Mouse (Mus musculus) heart, embryonic 14.5 days (tissue): ENCODE data around the gene Olfr374. TPM values are rescaled to one million over a fixed set of nuclear protein-coding genes. Genes with fewer than 3 reads are reported as not detected.

Experiments
- ATAC-seq: fragments of 200-750 bp; cut with Nextera tagmentation; 2 replicates; pipeline ENCODE4 v1.8.0; 2017; ENCODE audit warnings: low read depth, moderate TSS enrichment; ENCODE audit not compliant: insufficient number of reproducible peaks, insufficient read depth, low FRiP score
- H3K27ac ChIP-seq, 2 experiments: fragments of 200-500 bp in 1 of 2; fragments of 300-500 bp in 1 of 2; sonication (generic) in 1 of 2; replicated peaks in 1 of 2; 2 replicates each; pipeline ENCODE4 v1.5.1; 2012 to 2014; ENCODE audit warnings: low read depth in 2 of 2, low read length in 2 of 2, control low read depth in 1 of 2, mild to moderate bottlenecking in 1 of 2, mixed read lengths in 1 of 2; ENCODE audit not compliant: control insufficient read depth in 1 of 2, insufficient read depth in 1 of 2
- H3K27me3 ChIP-seq: fragments of 300-500 bp; sonication (generic); 2 replicates; pipeline ENCODE4 v1.6.1; 2014; ENCODE audit warnings: mild to moderate bottlenecking, low read length, control low read depth; ENCODE audit not compliant: control insufficient read depth, insufficient read depth
- H3K36me3 ChIP-seq: fragments of 300-500 bp; sonication (generic); 2 replicates; pipeline ENCODE4 v1.6.1; 2014; ENCODE audit warnings: mild to moderate bottlenecking, control low read depth, low read length, mixed read lengths; ENCODE audit not compliant: control insufficient read depth, insufficient read depth
- H3K4me1 ChIP-seq, 2 experiments: fragments of 200-500 bp in 1 of 2; fragments of 300-500 bp in 1 of 2; sonication (generic) in 1 of 2; 2 replicates each; pipeline ENCODE4 v1.6.1; 2012 to 2014; ENCODE audit warnings: low read length in 2 of 2, control low read depth in 1 of 2, mixed read lengths in 1 of 2; ENCODE audit not compliant: control insufficient read depth in 2 of 2, insufficient read depth in 2 of 2
- H3K4me2 ChIP-seq: fragments of 300-500 bp; sonication (generic); 2 replicates; pipeline ENCODE4 v1.6.1; 2014; ENCODE audit warnings: mild to moderate bottlenecking, low read length
- H3K4me3 ChIP-seq, 2 experiments: fragments of 200-500 bp in 1 of 2; fragments of 300-500 bp in 1 of 2; sonication (generic) in 1 of 2; 2 replicates each; pipeline ENCODE4 v1.5.1; 2012 to 2014; ENCODE audit warnings: low read length in 2 of 2, mild to moderate bottlenecking in 2 of 2, control low read depth in 1 of 2, low read depth in 1 of 2, moderate library complexity in 1 of 2; ENCODE audit not compliant: control insufficient read depth in 1 of 2, insufficient read depth in 1 of 2
- H3K9ac ChIP-seq: fragments of 300-500 bp; sonication (generic); 2 replicates; pipeline ENCODE4 v1.6.1; 2014; ENCODE audit warnings: mild to moderate bottlenecking, low read length
- H3K9me3 ChIP-seq: fragments of 300-500 bp; sonication (generic); 2 replicates; pipeline ENCODE4 v1.6.1; 2016; ENCODE audit warnings: low read length, control low read depth; ENCODE audit not compliant: control insufficient read depth
- WGBS: fragments of 180-500 bp; shearing (Covaris S2); extraction: QIAGEN DNeasy Blood & Tissue Kit; methylation state at CpG from one replicate; pipeline ENCODE4 v1.1.7; 2014; 5-methylcytosine and 5-hydroxymethylcytosine counted together
- polyA plus RNA-seq: library from polyadenylated mRNA; unstranded; fragments of >200 nt; fragmentation: Nextera tagmentation; extraction: Ambion mirVana; gene quantifications from 2 replicates; pipeline ENCODE4 v1.2.1, GENCODE M21; 2014

Olfr374 gene
- polyA plus RNA-seq, 1 experiment from 2014 or later = not detected

- Histone ChIP-seq H3K27ac (peak overlapping the region; percentile 50 to 63), H3K4me2 (no peak overlapping the region), H3K9me3 (no peaks in the 10 kb centered on the region), H3K27me3 (no peaks in the 10 kb centered on the region), H3K9ac (no peak overlapping the region), H3K4me1 (peaks cover 14 to 24% of the 10 kb centered on the region in 2 experiments), H3K36me3 (no peaks in the 10 kb centered on the region), H3K4me3 (no peak overlapping the region)
- 68% methylated on average over 2 of the region's 2 CpGs for WGBS
- ATAC-seq = no peak
Measured at GRCm38 (mm10) chr8:72131251-72131650, 24.4 kb downstream of the Olfr374 start.

- ATAC-seq = no peak
- WGBS = 83% methylated on average over 2 of the region's 2 CpGs
- no peak overlapping the region for H3K9ac ChIP-seq
Measured at GRCm38 (mm10) chr8:72131901-72132300, 25.1 kb downstream of the Olfr374 start.

GRCm38 (mm10) chr8:72132417-72132816, 25.6 kb downstream of the Olfr374 start:
- Histone ChIP-seq H3K36me3 (no peaks in the 10 kb centered on the region), H3K4me2 (no peak overlapping the region), H3K4me3 (no peak overlapping the region), H3K9me3 (no peaks in the 10 kb centered on the region), H3K27me3 (no peaks in the 10 kb centered on the region), H3K4me1 (peaks cover 15 to 31% of the 10 kb centered on the region in 2 experiments), H3K27ac (peak overlapping the region in 1 of 2 experiments; percentile 95; a peak in 2 of 4 replicates), H3K9ac (no peak overlapping the region)
- WGBS = 76% methylated on average over 1 of the region's 1 CpGs
- ATAC-seq = no peak

More at GRCm38 (mm10) chr8:72131901-72132300, 25.1 kb downstream of the Olfr374 start:
- H3K36me3 ChIP-seq = no peaks in the 10 kb centered on the region
- H3K4me1 ChIP-seq = peaks cover 14 to 26% of the 10 kb centered on the region in 2 experiments
- no peak overlapping the region for H3K4me3 ChIP-seq
- peak overlapping the region; percentile 50 to 63; a peak in 3 of 4 replicates for H3K27ac ChIP-seq
- H3K9me3 ChIP-seq = no peaks in the 10 kb centered on the region
- no peak overlapping the region for H3K4me2 ChIP-seq
- no peaks in the 10 kb centered on the region for H3K27me3 ChIP-seq

- H3K4me2 ChIP-seq = no peak overlapping the region
- peak overlapping the region; percentile 46 to 95 for H3K27ac ChIP-seq
- ATAC-seq = no peak
- no peak overlapping the region for H3K4me3 ChIP-seq
- peaks cover 17 to 36% of the 10 kb centered on the region in 2 experiments for H3K4me1 ChIP-seq
- 70% methylated on average over 1 of the region's 1 CpGs for whole genome bisulfite sequencing
- peak overlapping the region; percentile 30; the same call in 1 of the 2 replicates for H3K9ac ChIP-seq
- H3K9me3 ChIP-seq = no peaks in the 10 kb centered on the region
- peaks cover under 1% of the 10 kb centered on the region; the same call in 1 of the 2 replicates for H3K36me3 ChIP-seq
- no peaks in the 10 kb centered on the region for H3K27me3 ChIP-seq
Measured at GRCm38 (mm10) chr8:72132891-72133290, 26.1 kb downstream of the Olfr374 start.

- WGBS = 4% methylated on average over 1 of the region's 1 CpGs
- H3K36me3 ChIP-seq = peaks cover 7% of the 10 kb centered on the region
- H3K4me2 ChIP-seq = 0 out of 2 replicates have a peak overlapping the region, but pooled peaks have one; percentile 8
- peak overlapping the region; percentile 30; the same call in 1 of the 2 replicates for H3K9ac ChIP-seq
- no peaks in the 10 kb centered on the region for H3K27me3 ChIP-seq
- peak overlapping the region; percentile 46 to 95 for H3K27ac ChIP-seq
- no peak for ATAC-seq
- no peaks in the 10 kb centered on the region for H3K9me3 ChIP-seq
- H3K4me1 ChIP-seq = peaks cover 19 to 37% of the 10 kb centered on the region in 2 experiments
- H3K4me3 ChIP-seq = no peak overlapping the region
Measured at GRCm38 (mm10) chr8:72133507-72133906, 26.7 kb downstream of the Olfr374 start.

- Histone ChIP-seq H3K36me3 (peaks cover 21% of the 10 kb centered on the region), H3K4me3 (peak within 1 kb of the TSS; percentile 94 to 97), H3K27me3 (no peaks in the 10 kb centered on the region), H3K4me2 (peak within 1 kb of the TSS; percentile 80), H3K4me1 (peaks cover 19 to 37% of the 10 kb centered on the region in 2 experiments), H3K27ac (peak within 1 kb of the TSS; percentile 95 to 96), H3K9me3 (no peaks in the 10 kb centered on the region), H3K9ac (peak within 1 kb of the TSS; percentile 100)
- WGBS = 1% methylated on average over 46 of the region's 49 CpGs
- ATAC-seq = peak; percentile 85
Measured at GRCm38 (mm10) chr8:72134756-72135445, 28.1 kb downstream of the Olfr374 start, which contains the start of gene Tpm4. Tpm4 (plus strand) TSS chr8:72134975.

- Histone ChIP-seq H3K4me2 (peak overlapping the region; percentile 80), H3K4me1 (peaks cover 19 to 37% of the 10 kb centered on the region in 2 experiments), H3K27me3 (no peaks in the 10 kb centered on the region), H3K9ac (peak overlapping the region; percentile 100), H3K36me3 (peaks cover 28% of the 10 kb centered on the region), H3K4me3 (peak overlapping the region; percentile 94 to 97), H3K27ac (peak overlapping the region; percentile 95 to 96), H3K9me3 (no peaks in the 10 kb centered on the region)
- ATAC-seq = peak; percentile 68
- under 1% methylated on average over 60 of the region's 62 CpGs for WGBS
Measured at GRCm38 (mm10) chr8:72135446-72136301, 28.8 kb downstream of the Olfr374 start.
